Mouse (Mus musculus): ENCODE data around the gene Lhx1. TPM values are rescaled to one million over a fixed set of nuclear protein-coding genes. Genes with fewer than 3 reads are reported as not detected.

The Lhx1 gene
- polyA plus RNA-seq, 1 experiment from 2014 or later, result 10.9 TPM

- Histone ChIP-seq H3K27me3 (ENCODE audit: control insufficient read depth, insufficient read depth, low read length) (peaks cover 98% of the 10 kb centered on the region), H3K4me2 (ENCODE audit: low read depth, low read length, severe bottlenecking) (peak overlapping the region; percentile 1; the same call in 1 of the 2 replicates), H3K27ac (ENCODE audit: low read depth, low read length) (no peak overlapping the region), H3K4me1 (replicated peaks; ENCODE audit: control insufficient read depth, insufficient read depth, low read length) (peaks cover 16% of the 10 kb centered on the region; the same call in 1 of the 2 replicates), H3K9ac (ENCODE audit: low read length) (peak overlapping the region; percentile 20; the same call in 1 of the 2 replicates), H3K4me3 (ENCODE audit: low read depth, low read length) (peak overlapping the region; percentile 45), H3K9me3 (ENCODE audit: control insufficient read depth, low read length) (no peaks in the 10 kb centered on the region; the same call in 1 of the 2 replicates), H3K36me3 (ENCODE audit: control insufficient read depth, insufficient read depth, low read length) (no peaks in the 10 kb centered on the region)
- no peak for DNase-seq (ENCODE audit: low spot score)
- ATAC-seq (replicated peaks; ENCODE audit: low FRiP score), result no peak
- WGBS, result under 1% methylated on average over 16 of the region's 16 CpGs
These were observed 2.0 kb downstream of the Lhx1 start for GRCm38 (mm10) chr11:84523321-84523831.

DNA sequence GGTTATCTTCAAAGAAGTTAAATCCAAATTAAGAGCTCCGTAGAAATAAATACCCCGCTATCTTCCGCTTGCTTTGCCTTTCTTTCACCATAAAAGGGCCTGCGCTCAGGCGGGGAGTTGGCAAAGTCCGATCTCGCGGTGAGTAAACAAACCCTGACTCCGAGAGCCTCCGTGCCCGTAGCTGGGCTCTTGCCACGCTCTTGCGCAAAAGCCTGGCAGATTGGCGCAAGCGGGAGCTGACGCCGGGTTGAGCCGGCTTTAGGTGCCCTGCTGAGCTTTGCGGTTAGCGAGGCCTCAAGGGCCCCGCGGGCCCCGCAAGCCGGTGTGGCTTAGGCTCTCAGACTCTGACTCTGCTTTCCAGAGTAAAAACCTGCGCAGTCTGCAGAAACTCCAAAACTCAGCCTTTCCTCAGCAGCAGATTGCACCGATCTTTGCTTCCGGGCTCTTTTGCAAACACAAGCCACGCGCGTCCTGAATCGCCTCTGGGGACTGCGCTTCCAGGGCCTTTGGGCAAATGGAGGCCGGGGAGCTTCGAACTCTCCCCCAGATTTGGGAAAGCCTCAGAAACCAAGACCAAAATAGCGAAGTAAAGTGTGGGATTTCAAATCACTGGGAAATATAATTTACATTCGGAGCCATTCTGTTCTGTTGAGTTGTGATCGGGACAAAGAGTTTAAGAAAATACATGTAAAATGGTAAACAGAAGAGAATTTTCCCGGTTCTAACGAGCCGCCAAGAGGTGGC, 2.6 kb downstream of the Lhx1 start:
- ATAC-seq (replicated peaks; ENCODE audit: low FRiP score) (no peak), DNase-seq (ENCODE audit: low spot score) (peak; percentile 67)
- Histone ChIP-seq H3K27ac (ENCODE audit: low read depth, low read length) (no peak overlapping the region), H3K9me3 (ENCODE audit: control insufficient read depth, low read length) (no peaks in the 10 kb centered on the region; the same call in 1 of the 2 replicates), H3K4me2 (ENCODE audit: low read depth, low read length, severe bottlenecking) (peak overlapping the region; percentile 24; the same call in 1 of the 2 replicates), H3K4me3 (ENCODE audit: low read depth, low read length) (peak overlapping the region; percentile 45), H3K36me3 (ENCODE audit: control insufficient read depth, insufficient read depth, low read length) (no peaks in the 10 kb centered on the region), H3K4me1 (replicated peaks; ENCODE audit: control insufficient read depth, insufficient read depth, low read length) (peaks cover 16% of the 10 kb centered on the region; the same call in 1 of the 2 replicates), H3K9ac (ENCODE audit: low read length) (peak overlapping the region; percentile 12; the same call in 1 of the 2 replicates), H3K27me3 (ENCODE audit: control insufficient read depth, insufficient read depth, low read length) (peaks cover 95% of the 10 kb centered on the region)
- under 1% methylated on average over 40 of the region's 40 CpGs for WGBS

DNA sequence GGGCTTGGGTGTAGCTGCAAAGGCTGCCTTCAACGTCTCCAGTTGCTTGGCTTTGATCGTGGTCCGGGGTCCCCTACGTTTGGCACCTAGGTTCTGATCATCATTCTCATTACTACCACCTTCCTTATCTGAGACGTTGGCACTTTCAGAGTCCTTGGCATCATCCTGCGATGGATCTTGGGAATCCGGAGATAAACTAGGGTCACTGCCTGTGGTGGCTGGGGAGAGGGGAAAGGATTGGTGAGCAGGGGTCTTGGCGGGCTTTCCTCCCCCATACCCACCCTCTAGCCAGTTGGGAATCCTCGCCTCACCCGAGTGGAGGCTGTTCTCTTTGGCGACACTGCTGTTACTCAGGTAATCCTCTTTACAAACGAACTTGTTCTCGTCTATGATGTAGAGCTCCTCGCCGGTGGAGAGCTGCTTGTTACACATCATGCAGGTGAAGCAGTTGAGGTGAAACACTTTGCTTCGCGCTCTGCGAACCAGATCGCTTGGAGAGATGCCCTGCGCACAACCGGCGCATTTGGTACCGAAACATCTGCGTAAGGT, 3.5 kb downstream of the Lhx1 start:
- no peak overlapping the region for H3K9ac ChIP-seq (ENCODE audit: low read length)
- no peak for ATAC-seq (replicated peaks; ENCODE audit: low FRiP score)
- peaks cover 92% of the 10 kb centered on the region for H3K27me3 ChIP-seq (ENCODE audit: control insufficient read depth, insufficient read depth, low read length)
- H3K4me1 ChIP-seq (replicated peaks; ENCODE audit: control insufficient read depth, insufficient read depth, low read length), result peaks cover 15% of the 10 kb centered on the region; the same call in 1 of the 2 replicates
- peak overlapping the region; percentile 45 for H3K4me3 ChIP-seq (ENCODE audit: low read depth, low read length)
- no peak for DNase-seq (ENCODE audit: low spot score)
- whole genome bisulfite sequencing, result 5% methylated on average over 24 of the region's 24 CpGs
- H3K36me3 ChIP-seq (ENCODE audit: control insufficient read depth, insufficient read depth, low read length), result no peaks in the 10 kb centered on the region
- peak overlapping the region; percentile 3; the same call in 1 of the 2 replicates for H3K4me2 ChIP-seq (ENCODE audit: low read depth, low read length, severe bottlenecking)
- H3K9me3 ChIP-seq (ENCODE audit: control insufficient read depth, low read length), result no peaks in the 10 kb centered on the region; the same call in 1 of the 2 replicates
- H3K27ac ChIP-seq (ENCODE audit: low read depth, low read length), result no peak overlapping the region

GRCm38 (mm10) chr11:84521071-84521390, 4.3 kb downstream of the Lhx1 start:
- peak overlapping the region; percentile 18; the same call in 1 of the 2 replicates for H3K4me2 ChIP-seq (ENCODE audit: low read depth, low read length, severe bottlenecking)
- H3K4me3 ChIP-seq (ENCODE audit: low read depth, low read length), result peak overlapping the region; percentile 45; the same call in 1 of the 2 replicates
- peaks cover 92% of the 10 kb centered on the region for H3K27me3 ChIP-seq (ENCODE audit: control insufficient read depth, insufficient read depth, low read length)
- ATAC-seq (replicated peaks; ENCODE audit: low FRiP score) (no peak), DNase-seq (ENCODE audit: low spot score) (no peak)
- H3K4me1 ChIP-seq (replicated peaks; ENCODE audit: control insufficient read depth, insufficient read depth, low read length), result peaks cover 10% of the 10 kb centered on the region; the same call in 1 of the 2 replicates
- no peak overlapping the region for H3K9ac ChIP-seq (ENCODE audit: low read length)
- H3K9me3 ChIP-seq (ENCODE audit: control insufficient read depth, low read length), result no peaks in the 10 kb centered on the region; the same call in 1 of the 2 replicates
- H3K36me3 ChIP-seq (ENCODE audit: control insufficient read depth, insufficient read depth, low read length), result no peaks in the 10 kb centered on the region
- no peak overlapping the region for H3K27ac ChIP-seq (ENCODE audit: low read depth, low read length)
- WGBS, result 9% methylated on average over 3 of the region's 3 CpGs

- peak overlapping the region; percentile 45 for H3K4me3 ChIP-seq (ENCODE audit: low read depth, low read length)
- no peaks in the 10 kb centered on the region; the same call in 1 of the 2 replicates for H3K9me3 ChIP-seq (ENCODE audit: control insufficient read depth, low read length)
- 1% methylated on average over 31 of the region's 31 CpGs for WGBS
- peaks cover 9% of the 10 kb centered on the region; the same call in 1 of the 2 replicates for H3K4me1 ChIP-seq (replicated peaks; ENCODE audit: control insufficient read depth, insufficient read depth, low read length)
- ATAC-seq (replicated peaks; ENCODE audit: low FRiP score), result no peak
- H3K4me2 ChIP-seq (ENCODE audit: low read depth, low read length, severe bottlenecking), result 0 out of 2 replicates have a peak overlapping the region, but pooled peaks have one; percentile 6
- no peak overlapping the region for H3K9ac ChIP-seq (ENCODE audit: low read length)
- DNase-seq (ENCODE audit: low spot score), result no peak
- peaks cover 92% of the 10 kb centered on the region for H3K27me3 ChIP-seq (ENCODE audit: control insufficient read depth, insufficient read depth, low read length)
- H3K27ac ChIP-seq (ENCODE audit: low read depth, low read length), result no peak overlapping the region
- no peaks in the 10 kb centered on the region for H3K36me3 ChIP-seq (ENCODE audit: control insufficient read depth, insufficient read depth, low read length)
These were observed 4.9 kb downstream of the Lhx1 start for GRCm38 (mm10) chr11:84520269-84521070.

GRCm38 (mm10) chr11:84519576-84520268, 5.6 kb downstream of the Lhx1 start:
- 0 out of 2 replicates have a peak overlapping the region, but pooled peaks have one; percentile 6 for H3K4me2 ChIP-seq (ENCODE audit: low read depth, low read length, severe bottlenecking)
- DNase-seq (ENCODE audit: low spot score), result no peak
- H3K36me3 ChIP-seq (ENCODE audit: control insufficient read depth, insufficient read depth, low read length), result no peaks in the 10 kb centered on the region
- H3K27ac ChIP-seq (ENCODE audit: low read depth, low read length), result no peak overlapping the region
- no peak overlapping the region for H3K9ac ChIP-seq (ENCODE audit: low read length)
- H3K4me1 ChIP-seq (replicated peaks; ENCODE audit: control insufficient read depth, insufficient read depth, low read length), result peaks cover 7% of the 10 kb centered on the region; the same call in 1 of the 2 replicates
- peaks cover 92% of the 10 kb centered on the region for H3K27me3 ChIP-seq (ENCODE audit: control insufficient read depth, insufficient read depth, low read length)
- no peak for ATAC-seq (replicated peaks; ENCODE audit: low FRiP score)
- peak overlapping the region; percentile 8 for H3K4me3 ChIP-seq (ENCODE audit: low read depth, low read length)
- H3K9me3 ChIP-seq (ENCODE audit: control insufficient read depth, low read length), result no peaks in the 10 kb centered on the region; the same call in 1 of the 2 replicates
- WGBS, result 2% methylated on average over 34 of the region's 34 CpGs

DNA sequence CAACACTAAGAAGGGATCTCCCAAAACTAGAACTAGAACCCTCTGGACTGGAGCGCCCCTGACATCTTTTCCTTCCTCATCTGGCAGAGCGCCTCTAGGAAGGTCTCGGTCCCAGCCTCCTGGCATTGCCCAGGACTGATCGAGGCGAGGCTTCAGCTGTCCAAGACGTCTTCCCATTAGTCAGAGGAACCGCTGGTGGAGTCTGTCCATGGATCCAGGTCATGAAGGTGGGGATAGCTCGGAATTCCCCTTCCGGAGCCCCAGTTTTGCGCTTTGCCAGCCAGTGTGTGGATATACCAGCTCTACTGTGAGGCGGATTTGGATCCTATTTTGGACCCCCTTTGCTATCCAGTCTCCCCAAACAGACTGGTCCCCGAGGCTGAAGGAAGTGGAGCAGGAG, 6.3 kb downstream of the Lhx1 start:
- no peak for ATAC-seq (replicated peaks; ENCODE audit: low FRiP score)
- WGBS, result 4% methylated on average over 12 of the region's 12 CpGs

More for the DNA sequence above, 6.3 kb downstream of the Lhx1 start:
- Histone ChIP-seq H3K36me3 (ENCODE audit: control insufficient read depth, insufficient read depth, low read length) (no peaks in the 10 kb centered on the region), H3K4me3 (ENCODE audit: low read depth, low read length) (0 out of 2 replicates have a peak overlapping the region, but pooled peaks have one; percentile 1), H3K27me3 (ENCODE audit: control insufficient read depth, insufficient read depth, low read length) (peaks cover 92% of the 10 kb centered on the region), H3K27ac (ENCODE audit: low read depth, low read length) (no peak overlapping the region), H3K4me1 (replicated peaks; ENCODE audit: control insufficient read depth, insufficient read depth, low read length) (peaks cover 5% of the 10 kb centered on the region; the same call in 1 of the 2 replicates), H3K4me2 (ENCODE audit: low read depth, low read length, severe bottlenecking) (no peak overlapping the region), H3K9ac (ENCODE audit: low read length) (no peak overlapping the region), H3K9me3 (ENCODE audit: control insufficient read depth, low read length) (no peaks in the 10 kb centered on the region; the same call in 1 of the 2 replicates)
- no peak for DNase-seq (ENCODE audit: low spot score)

All from forebrain, embryonic 11.5 days (tissue).